Mouse (Mus musculus) bone marrow macrophage, adult 2 months (primary cell): Measurements from ENCODE around the gene Cyfip2.

ENCODE experiments used
- CTCF ChIP-seq: IDR thresholded peaks from 2 replicates; pipeline ENCODE4 v1.5.1; 2012; ENCODE audit warnings: low read depth, mild to moderate bottlenecking, low read length, moderate library complexity
- POLR2A ChIP-seq: IDR thresholded peaks from 2 replicates; pipeline ENCODE4 v1.6.1; 2012; ENCODE audit warnings: mild to moderate bottlenecking, low read depth, low read length, borderline replicate concordance

- TF ChIP-seq CTCF (no peak), POLR2A (no peak)
Measured at GRCm38 (mm10) chr11:46230184-46230583, 82.5 kb downstream of the Cyfip2 start.
